In genomic region chr6:88964911-88965310, GRCm38 (mm10) we compare ENCODE assay signal across 18 mouse cellular contexts.
DNase-seq lines count a peak whose midpoint lies in the region; ATAC-seq and TF ChIP-seq lines count a peak whose summit lies in the region.
"Had no signal": no experiment of that assay in that cellular context is flagged by ENCODE, and none has a peak within 500 bp of the region (broad histone marks: within the 10 kb centered on the region; RNA-seq: fewer than 3 reads in every experiment).

No protein-coding gene starts in this region.

- intact Hi-C loops in gastrocnemius, postnatal 36 days (cut with DNase I) = no loop called here

- H3K27ac ChIP-seq in midbrain, embryonic 10.5 days (replicated peaks) = peak overlapping the region; percentile 79
- no peak overlapping the region for H3K27ac ChIP-seq in midbrain, postnatal 0 days (ENCODE audit: low read depth, low read length)
- peak overlapping the region; percentile 33 for H3K27ac ChIP-seq in midbrain, embryonic 16.5 days (ENCODE audit: low read length)
- H3K27ac ChIP-seq: embryonic facial prominence, embryonic 12.5 days; kidney, embryonic 15.5 days; limb, embryonic 10.5 days; liver, embryonic 14.5 days had no signal

- peaks cover 82% of the 10 kb centered on the region for H3K4me1 ChIP-seq in midbrain, embryonic 10.5 days
- peaks cover 7% of the 10 kb centered on the region for H3K4me1 ChIP-seq in midbrain, postnatal 0 days (ENCODE audit: insufficient read depth, low read length)
- H3K4me1 ChIP-seq in midbrain, embryonic 16.5 days (ENCODE audit: control insufficient read depth, insufficient read depth, low read length) = peaks cover 19% of the 10 kb centered on the region; the same call in 1 of the 2 replicates

- peak; percentile 72 to 78 for DNase-seq in frontal cortex, adult 2 months (ENCODE audit: extremely low spot score in 1 of 2, low spot score in 1 of 2)
- no peak for DNase-seq in frontal cortex, postnatal 14 days (ENCODE audit: low spot score in 2 of 2)
- no peak for DNase-seq in midbrain, embryonic 10.5 days (ENCODE audit: low spot score)
- no peak for DNase-seq in midbrain, postnatal 0 days (ENCODE audit: low spot score)
- peak; percentile 85 for DNase-seq in layer of hippocampus, adult 9-11 months
- DNase-seq in adrenal gland, adult 18-20 months (ENCODE audit: low spot score in 2 of 2) = no peak
- no peak for DNase-seq in gastrocnemius, postnatal 36 days
- DNase-seq: adrenal gland, postnatal 10 days; B cell, adult 2 months; cerebellum, adult 9-11 months; heart, adult 11 months; lung, postnatal 10 days had no signal

- peaks cover 37% of the 10 kb centered on the region for H3K27me3 ChIP-seq in midbrain, embryonic 10.5 days (ENCODE audit: low read depth, poor library complexity, severe bottlenecking)
- H3K27me3 ChIP-seq in midbrain, postnatal 0 days (ENCODE audit: insufficient read depth, low read length) = no peaks in the 10 kb centered on the region
- H3K27me3 ChIP-seq in midbrain, embryonic 16.5 days (ENCODE audit: control insufficient read depth, insufficient read depth, low read depth, low read length) = no peaks in the 10 kb centered on the region
- H3K27me3 ChIP-seq: embryonic facial prominence, embryonic 12.5 days; kidney, embryonic 15.5 days had no signal

- H3K4me3 ChIP-seq in midbrain, embryonic 10.5 days = no peak overlapping the region
- no peak overlapping the region for H3K4me3 ChIP-seq in midbrain, postnatal 0 days (ENCODE audit: low read depth, low read length)
- H3K4me3 ChIP-seq in midbrain, embryonic 16.5 days (ENCODE audit: low read depth, low read length) = no peak overlapping the region
- H3K4me3 ChIP-seq: embryonic facial prominence, embryonic 12.5 days; kidney, embryonic 15.5 days; limb, embryonic 10.5 days had no signal

- no peak overlapping the region for H3K9ac ChIP-seq in midbrain, postnatal 0 days (replicated peaks; ENCODE audit: low read length, poor library complexity, severe bottlenecking)
- no peak overlapping the region for H3K9ac ChIP-seq in midbrain, embryonic 16.5 days (ENCODE audit: low read depth, low read length)
- H3K9ac ChIP-seq: embryonic facial prominence, embryonic 12.5 days; kidney, embryonic 15.5 days; liver, embryonic 14.5 days had no signal

- H3K9me3 ChIP-seq in midbrain, embryonic 10.5 days (replicated peaks) = no peaks in the 10 kb centered on the region
- H3K9me3 ChIP-seq in midbrain, postnatal 0 days (ENCODE audit: low read length) = no peaks in the 10 kb centered on the region
- no peaks in the 10 kb centered on the region for H3K9me3 ChIP-seq in midbrain, embryonic 16.5 days (replicated peaks; ENCODE audit: control insufficient read depth, low read length, poor library complexity, severe bottlenecking)
- H3K9me3 ChIP-seq: embryonic facial prominence, embryonic 12.5 days; kidney, embryonic 15.5 days; limb, embryonic 10.5 days had no signal

- no peaks in the 10 kb centered on the region for H3K36me3 ChIP-seq in midbrain, embryonic 10.5 days
- H3K36me3 ChIP-seq in midbrain, postnatal 0 days (ENCODE audit: insufficient read depth, low read length) = no peaks in the 10 kb centered on the region
- H3K36me3 ChIP-seq in midbrain, embryonic 16.5 days (ENCODE audit: control insufficient read depth, insufficient read depth, low read length) = no peaks in the 10 kb centered on the region
- H3K36me3 ChIP-seq: embryonic facial prominence, embryonic 12.5 days; kidney, embryonic 15.5 days; limb, embryonic 10.5 days had no signal

- WGBS in midbrain, embryonic 10.5 days = 89% methylated on average over 6 of the region's 6 CpGs
- 86% methylated on average over 6 of the region's 6 CpGs for WGBS in midbrain, postnatal 0 days
- WGBS in midbrain, embryonic 16.5 days = 87% methylated on average over 6 of the region's 6 CpGs

- no peak for TF ChIP-seq CTCF in midbrain, postnatal 0 days (IDR thresholded peaks at IDR 0.05)

- H3K4me2 ChIP-seq in midbrain, postnatal 0 days (ENCODE audit: low read depth, low read length, poor library complexity, severe bottlenecking) = no peak overlapping the region
- no peak overlapping the region for H3K4me2 ChIP-seq in midbrain, embryonic 16.5 days (ENCODE audit: low read length)
- H3K4me2 ChIP-seq: embryonic facial prominence, embryonic 12.5 days; kidney, embryonic 15.5 days had no signal

- ATAC-seq in midbrain, postnatal 0 days (ENCODE audit: low FRiP score) = no peak
- no peak for ATAC-seq in midbrain, embryonic 16.5 days
- ATAC-seq: inflammation-experienced regulatory T-cells, adult 6 months had no signal

Comparison
In these comparisons a context has a peak if more than half of its experiments do, and no peak if none do; other contexts are left out.
1. DNase-seq: peak in frontal cortex, adult 2 months (2 of 2) and layer of hippocampus, adult 9-11 months (single experiment); none in frontal cortex, postnatal 14 days (0 of 2), midbrain, embryonic 10.5 days (single experiment), midbrain, postnatal 0 days (single experiment), adrenal gland, adult 18-20 months (0 of 2) and gastrocnemius, postnatal 36 days (0 of 2).